Mouse (Mus musculus) lung, postnatal 0 days (tissue): Measurements from ENCODE around the gene Ust. TPM values are rescaled to one million over a fixed set of nuclear protein-coding genes. Genes with fewer than 3 reads are reported as not detected.

ENCODE experiments used
- ATAC-seq: fragments of 200-750 bp; cut with Nextera tagmentation; 2 replicates; pipeline ENCODE4 v1.8.0; 2017; ENCODE audit warnings: moderate library complexity
- DNase-seq: peaks from one replicate; pipeline ENCODE4 v3.0.0-alpha.2; 2016; ENCODE audit warnings: low spot score
- H3K27ac ChIP-seq: fragments of 300-500 bp; sonication (generic); 2 replicates; pipeline ENCODE4 v1.5.1; 2014; ENCODE audit warnings: antibody characterized with exemption, mild to moderate bottlenecking, low read length, mixed read lengths
- H3K27me3 ChIP-seq: fragments of 300-500 bp; sonication (generic); replicated peaks from 2 replicates; pipeline ENCODE4 v1.6.1; 2014; ENCODE audit warnings: low read length, mixed read lengths; ENCODE audit not compliant: insufficient read depth
- H3K36me3 ChIP-seq: fragments of 300-500 bp; sonication (generic); 2 replicates; pipeline ENCODE4 v1.6.1; 2014; ENCODE audit warnings: low read length, mixed read lengths; ENCODE audit not compliant: insufficient read depth
- H3K4me1 ChIP-seq: fragments of 300-500 bp; sonication (generic); 2 replicates; pipeline ENCODE4 v1.6.1; 2014; ENCODE audit warnings: antibody characterized with exemption, low read depth, low read length, mixed read lengths; ENCODE audit not compliant: insufficient read depth
- H3K4me2 ChIP-seq: fragments of 300-500 bp; sonication (generic); replicated peaks from 2 replicates; pipeline ENCODE4 v1.6.1; 2014; ENCODE audit warnings: low read depth, mild to moderate bottlenecking, low read length, moderate library complexity, mixed read lengths
- H3K4me3 ChIP-seq: fragments of 300-500 bp; sonication (generic); 2 replicates; pipeline ENCODE4 v1.5.1; 2014; ENCODE audit warnings: low read depth, low read length
- H3K9ac ChIP-seq: fragments of 300-500 bp; sonication (generic); replicated peaks from 2 replicates; pipeline ENCODE4 v1.6.1; 2014; ENCODE audit warnings: low read depth, mild to moderate bottlenecking
- H3K9me3 ChIP-seq: fragments of 300-500 bp; sonication (generic); 2 replicates; pipeline ENCODE4 v1.6.1; 2016; ENCODE audit warnings: low read length, mixed read lengths
- CTCF ChIP-seq: IDR thresholded peaks from 2 replicates; pipeline ENCODE4 v1.5.1; 2016; ENCODE audit warnings: antibody characterized with exemption, mild to moderate bottlenecking
- EP300 ChIP-seq: IDR thresholded peaks from 2 replicates; pipeline ENCODE4 v1.6.1; 2016; ENCODE audit warnings: antibody characterized with exemption, mild to moderate bottlenecking, control low read depth
- WGBS: fragments of 180-500 bp; shearing (Covaris S2); extraction: QIAGEN DNeasy Blood & Tissue Kit; methylation state at CpG from one replicate; pipeline ENCODE4 v1.1.7; 2014; 5-methylcytosine and 5-hydroxymethylcytosine counted together
- polyA plus RNA-seq: library from polyadenylated mRNA; unstranded; fragments of >200 nt; fragmentation: Nextera tagmentation; extraction: Ambion mirVana; gene quantifications from 2 replicates; pipeline ENCODE4 v1.2.1, GENCODE M21; 2015

Ust gene
- polyA plus RNA-seq, 1 experiment from 2014 or later = 6.3 TPM

GRCm38 (mm10) chr10:8196300-8196699 is 322.3 kb downstream of the Ust start:
- Histone ChIP-seq H3K27me3 (no peaks in the 10 kb centered on the region), H3K4me2 (no peak overlapping the region), H3K9me3 (no peaks in the 10 kb centered on the region), H3K9ac (no peak overlapping the region), H3K36me3 (no peaks in the 10 kb centered on the region), H3K4me1 (no peaks in the 10 kb centered on the region), H3K4me3 (no peak overlapping the region), H3K27ac (no peak overlapping the region)
- TF ChIP-seq EP300 (no peak), CTCF (peak; percentile 92)
- WGBS = 5% methylated on average over 2 of the region's 2 CpGs
- DNase-seq = peak; percentile 93
- ATAC-seq = peak; percentile 83

- H3K4me3 ChIP-seq = no peak overlapping the region
- H3K27ac ChIP-seq = no peak overlapping the region
- no peak overlapping the region for H3K4me2 ChIP-seq
- ATAC-seq (no peak), DNase-seq (no peak)
- H3K9me3 ChIP-seq = no peaks in the 10 kb centered on the region
- TF ChIP-seq EP300 (no peak), CTCF (no peak)
- no peaks in the 10 kb centered on the region for H3K36me3 ChIP-seq
- H3K9ac ChIP-seq = no peak overlapping the region
- H3K4me1 ChIP-seq = no peaks in the 10 kb centered on the region
- 52% methylated on average over 6 of the region's 6 CpGs for WGBS
- no peaks in the 10 kb centered on the region for H3K27me3 ChIP-seq
Observed at GRCm38 (mm10) chr10:8195730-8196129, 322.9 kb downstream of the Ust start.

GRCm38 (mm10) chr10:8189331-8189981 is 329.2 kb downstream of the Ust start:
- no peak for DNase-seq
- H3K9ac ChIP-seq = no peak overlapping the region
- TF ChIP-seq CTCF (no peak), EP300 (no peak)
- H3K27me3 ChIP-seq = no peaks in the 10 kb centered on the region
- H3K4me1 ChIP-seq = no peaks in the 10 kb centered on the region
- no peaks in the 10 kb centered on the region for H3K9me3 ChIP-seq
- H3K4me2 ChIP-seq = no peak overlapping the region
- WGBS = 60% methylated on average over 5 of the region's 5 CpGs
- no peak for ATAC-seq
- no peaks in the 10 kb centered on the region for H3K36me3 ChIP-seq
- H3K4me3 ChIP-seq = no peak overlapping the region
- no peak overlapping the region for H3K27ac ChIP-seq

GRCm38 (mm10) chr10:8185586-8185985 is 333.0 kb downstream of the Ust start:
- TF ChIP-seq EP300 (no peak), CTCF (no peak)
- Histone ChIP-seq H3K36me3 (no peaks in the 10 kb centered on the region), H3K4me1 (no peaks in the 10 kb centered on the region), H3K27me3 (no peaks in the 10 kb centered on the region), H3K9me3 (no peaks in the 10 kb centered on the region), H3K9ac (no peak overlapping the region), H3K4me2 (no peak overlapping the region), H3K4me3 (no peak overlapping the region), H3K27ac (no peak overlapping the region)
- 56% methylated on average over 4 of the region's 4 CpGs for WGBS
- no peak for ATAC-seq
- no peak for DNase-seq

- WGBS = 41% methylated on average over 9 of the region's 9 CpGs
Observed at GRCm38 (mm10) chr10:8184711-8185110, 333.9 kb downstream of the Ust start.

GRCm38 (mm10) chr10:8183171-8183570 is 335.5 kb downstream of the Ust start:
- TF ChIP-seq EP300 = no peak
- H3K36me3 ChIP-seq = no peaks in the 10 kb centered on the region
- H3K27me3 ChIP-seq = no peaks in the 10 kb centered on the region
- DNase-seq = no peak
- no peaks in the 10 kb centered on the region for H3K4me1 ChIP-seq
- ATAC-seq = no peak
- no peak overlapping the region for H3K4me3 ChIP-seq
- no peak overlapping the region for H3K27ac ChIP-seq
- no peak overlapping the region for H3K4me2 ChIP-seq
- no peak overlapping the region for H3K9ac ChIP-seq
- 85% methylated on average over 7 of the region's 7 CpGs for WGBS
- H3K9me3 ChIP-seq = no peaks in the 10 kb centered on the region

More at GRCm38 (mm10) chr10:8184711-8185110, 333.9 kb downstream of the Ust start:
- Histone ChIP-seq H3K27me3 (no peaks in the 10 kb centered on the region), H3K36me3 (no peaks in the 10 kb centered on the region), H3K9ac (no peak overlapping the region), H3K9me3 (no peaks in the 10 kb centered on the region), H3K4me3 (no peak overlapping the region), H3K4me2 (no peak overlapping the region), H3K27ac (no peak overlapping the region), H3K4me1 (no peaks in the 10 kb centered on the region)
- DNase-seq (no peak), ATAC-seq (no peak)
- TF ChIP-seq EP300 (no peak), CTCF (no peak)

- Histone ChIP-seq H3K4me2 (no peak overlapping the region), H3K36me3 (no peaks in the 10 kb centered on the region), H3K4me1 (no peaks in the 10 kb centered on the region), H3K9ac (no peak overlapping the region), H3K27ac (no peak overlapping the region), H3K27me3 (no peaks in the 10 kb centered on the region), H3K9me3 (no peaks in the 10 kb centered on the region), H3K4me3 (no peak overlapping the region)
- WGBS = 56% methylated on average over 4 of the region's 4 CpGs
- DNase-seq (no peak), ATAC-seq (no peak)
- TF ChIP-seq EP300 (no peak), CTCF (no peak)
Observed at GRCm38 (mm10) chr10:8181596-8182185, 336.9 kb downstream of the Ust start.
